ENCODE assay signal across 8 mouse cellular contexts in the genomic region with DNA sequence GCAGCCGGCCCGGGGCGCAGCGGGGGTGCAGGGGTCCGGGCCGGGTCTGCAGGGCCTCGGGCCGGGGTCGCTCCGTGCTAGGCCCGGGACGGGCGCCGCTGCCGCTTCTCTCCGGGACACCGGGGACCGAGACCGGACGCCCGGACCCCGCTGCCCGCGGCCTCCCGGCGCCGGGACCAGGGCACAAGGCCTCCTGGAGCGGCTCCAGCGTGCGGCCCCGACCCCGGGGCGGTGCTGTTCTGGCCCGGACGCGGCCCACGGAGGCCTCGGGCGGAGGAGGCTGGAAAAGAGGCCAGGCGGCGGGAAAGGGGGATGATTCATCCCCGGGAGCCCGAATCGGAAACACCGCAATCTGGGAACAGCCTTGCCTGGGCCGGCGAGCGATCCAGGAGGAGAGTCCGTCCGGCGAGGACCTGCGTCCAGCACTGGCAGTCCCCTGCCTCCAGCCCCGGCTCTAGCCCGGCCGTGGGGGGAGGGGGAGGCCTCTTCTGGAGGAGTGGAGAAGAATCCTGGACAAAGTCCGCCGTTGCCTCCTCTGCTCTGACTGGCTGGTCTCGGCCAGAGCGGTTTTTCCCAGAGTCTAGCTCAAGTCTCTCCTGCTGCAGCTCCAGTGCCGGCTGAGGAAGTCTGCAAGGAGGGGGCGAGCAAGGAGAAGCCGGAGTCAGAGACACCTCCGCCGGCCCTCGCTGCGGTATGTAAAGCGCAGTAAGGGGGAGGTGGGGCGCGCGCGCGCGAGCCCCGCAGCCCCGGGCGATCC. TPM values are rescaled to one million over a fixed set of nuclear protein-coding genes. Genes with fewer than 3 reads are reported as not detected.
DNase-seq lines count a peak whose midpoint lies in the region; ATAC-seq and TF ChIP-seq lines count a peak whose summit lies in the region.

No protein-coding gene starts in this region.

- H3K4me2 ChIP-seq in liver, embryonic 13.5 days = peak overlapping the region; percentile 71
- peak overlapping the region; percentile 83 for H3K4me2 ChIP-seq in neural tube, embryonic 15.5 days

- peak; percentile 62 to 64 for DNase-seq in cerebellum, postnatal 10 days
- peak; percentile 79 for DNase-seq in adrenal gland, postnatal 14 days
- peak; percentile 73 for DNase-seq in gastrocnemius, adult 2 months
- DNase-seq in induced T-regulatory cell, adult 2 months (ENCODE audit: low read depth) = peak; percentile 38
- no peak for DNase-seq in liver, embryonic 13.5 days
- no peak for DNase-seq in T-cell, adult 2 months (ENCODE audit: low spot score)

- TF ChIP-seq CTCF in gastrocnemius, adult 2 months (IDR thresholded peaks at IDR 0.05) = no peak

- H3K9me3 ChIP-seq in liver, embryonic 13.5 days (replicated peaks) = no peaks in the 10 kb centered on the region
- no peaks in the 10 kb centered on the region for H3K9me3 ChIP-seq in neural tube, embryonic 15.5 days (replicated peaks)

- peaks cover 60% of the 10 kb centered on the region for H3K4me1 ChIP-seq in liver, embryonic 13.5 days (replicated peaks)
- peaks cover 57% of the 10 kb centered on the region for H3K4me1 ChIP-seq in neural tube, embryonic 15.5 days

- ATAC-seq in cerebellum, adult (ENCODE audit: insufficient number of reproducible peaks, low FRiP score, low TSS enrichment) = no peak
- ATAC-seq in liver, embryonic 13.5 days (ENCODE audit: low read depth) = no peak
- ATAC-seq in neural tube, embryonic 15.5 days (ENCODE audit: low FRiP score) = peak; percentile 22; the same call in 1 of the 2 replicates

- H3K4me3 ChIP-seq in gastrocnemius, adult 2 months = peak overlapping the region; percentile 75
- H3K4me3 ChIP-seq in liver, embryonic 13.5 days (replicated peaks) = peak overlapping the region; percentile 59
- H3K4me3 ChIP-seq in neural tube, embryonic 15.5 days (replicated peaks) = peak overlapping the region; percentile 51

- intact Hi-C loops in gastrocnemius, adult 2 months (cut with DNase I) = no loop called here

- WGBS in liver, embryonic 13.5 days (ENCODE audit: insufficient replicate concordance) = under 1% methylated on average over 59 of the region's 76 CpGs
- WGBS in neural tube, embryonic 15.5 days = under 1% methylated on average over 71 of the region's 76 CpGs

- peak overlapping the region; percentile 59 for H3K9ac ChIP-seq in liver, embryonic 13.5 days
- peak overlapping the region; percentile 46 for H3K9ac ChIP-seq in neural tube, embryonic 15.5 days (replicated peaks)

- peaks cover 43% of the 10 kb centered on the region for H3K36me3 ChIP-seq in liver, embryonic 13.5 days
- H3K36me3 ChIP-seq in neural tube, embryonic 15.5 days = peaks cover 14% of the 10 kb centered on the region

- H3K27me3 ChIP-seq in liver, embryonic 13.5 days = peaks cover 95% of the 10 kb centered on the region
- H3K27me3 ChIP-seq in neural tube, embryonic 15.5 days (replicated peaks) = peaks cover 96% of the 10 kb centered on the region

- H3K27ac ChIP-seq in gastrocnemius, adult 2 months = peak overlapping the region; percentile 86
- H3K27ac ChIP-seq in liver, embryonic 13.5 days = no peak overlapping the region
- no peak overlapping the region for H3K27ac ChIP-seq in neural tube, embryonic 15.5 days (replicated peaks)

RNA-seq across cellular contexts. Expression of a gene that starts 0.8 kb away (rescaled TPM):
- 8.7 TPM in 2 replicates for total RNA-seq in adrenal gland, postnatal 14 days (2021)
- 1 to 10 TPM; 1.2 to 4.0 TPM for total RNA-seq in gastrocnemius, adult 2 months (2021)
- 0.15 and 0.25 TPM in 2 replicates for polyA plus RNA-seq in liver, embryonic 13.5 days (2015; fragmentation: Nextera tagmentation; extraction: Ambion mirVana)
- 0.22 TPM in 2 replicates for polyA plus RNA-seq in neural tube, embryonic 15.5 days (2015; fragmentation: Nextera tagmentation; extraction: Ambion mirVana)

RNA-seq across cellular contexts. Expression of a gene that starts 47.4 kb away (rescaled TPM):
- 69.2 and 73.4 TPM in 2 replicates for total RNA-seq in adrenal gland, postnatal 14 days (2021)
- 10 to 100 TPM; 32.0 to 33.8 TPM for total RNA-seq in gastrocnemius, adult 2 months (2021)
- 69.1 and 75.4 TPM in 2 replicates for polyA plus RNA-seq in liver, embryonic 13.5 days (2015; fragmentation: Nextera tagmentation; extraction: Ambion mirVana)
- 91.1 and 94.0 TPM in 2 replicates for polyA plus RNA-seq in neural tube, embryonic 15.5 days (2015; fragmentation: Nextera tagmentation; extraction: Ambion mirVana)

Comparison
In these comparisons a context has a peak if more than half of its experiments do, and no peak if none do; other contexts are left out.
1. DNase-seq: peak in cerebellum, postnatal 10 days (2 of 2), adrenal gland, postnatal 14 days (single experiment), gastrocnemius, adult 2 months (single experiment) and induced T-regulatory cell, adult 2 months (single experiment); none in liver, embryonic 13.5 days (single experiment) and T-cell, adult 2 months (single experiment).
2. Peak in every context shown above with its lines, with median percentiles within 50 percentile points of each other: H3K4me3 ChIP-seq.